Mouse (Mus musculus): ENCODE data around the gene Cacna1f. TPM values are rescaled to one million over a fixed set of nuclear protein-coding genes. Genes with fewer than 3 reads are reported as not detected.

Cacna1f gene
- polyA plus RNA-seq, 1 experiment from 2014 or later: not detected

GRCm38 (mm10) chrX:7610035-7610434 lies 3.2 kb downstream of the Cacna1f start:
- WGBS: 15% methylated on average over 21 of the region's 21 CpGs
- peak overlapping the region; percentile 49 for H3K9ac ChIP-seq (ENCODE audit: low read depth, low read length)
- peak overlapping the region; percentile 69 for H3K4me2 ChIP-seq (ENCODE audit: low read depth, low read length)

GRCm38 (mm10) chrX:7610536-7611258 lies 3.8 kb downstream of the Cacna1f start:
- H3K4me3 ChIP-seq (ENCODE audit: low read length): peak overlapping the region; percentile 44
- WGBS: 18% methylated on average over 26 of the region's 26 CpGs
- no peaks in the 10 kb centered on the region; the same call in 1 of the 2 replicates for H3K4me1 ChIP-seq (ENCODE audit: control insufficient read depth, insufficient read depth, low read length)
- H3K9me3 ChIP-seq (ENCODE audit: control insufficient read depth, low read length): no peaks in the 10 kb centered on the region
- peak overlapping the region; percentile 49 for H3K9ac ChIP-seq (ENCODE audit: low read depth, low read length)
- H3K27ac ChIP-seq (ENCODE audit: low read length): no peak overlapping the region
- ATAC-seq: peak; percentile 23; the same call in 1 of the 2 replicates
- no peaks in the 10 kb centered on the region for H3K36me3 ChIP-seq (ENCODE audit: control insufficient read depth, insufficient read depth, low read length)
- H3K4me2 ChIP-seq (ENCODE audit: low read depth, low read length): peak overlapping the region; percentile 69
- H3K27me3 ChIP-seq (replicated peaks; ENCODE audit: control insufficient read depth, insufficient read depth, low read length): no peaks in the 10 kb centered on the region

More at GRCm38 (mm10) chrX:7610035-7610434, 3.2 kb downstream of the Cacna1f start:
- no peak for ATAC-seq
- Histone ChIP-seq H3K4me3 (ENCODE audit: low read length) (peak overlapping the region; percentile 44), H3K36me3 (ENCODE audit: control insufficient read depth, insufficient read depth, low read length) (no peaks in the 10 kb centered on the region), H3K4me1 (ENCODE audit: control insufficient read depth, insufficient read depth, low read length) (no peaks in the 10 kb centered on the region; the same call in 1 of the 2 replicates), H3K9me3 (ENCODE audit: control insufficient read depth, low read length) (no peaks in the 10 kb centered on the region), H3K27me3 (replicated peaks; ENCODE audit: control insufficient read depth, insufficient read depth, low read length) (no peaks in the 10 kb centered on the region), H3K27ac (ENCODE audit: low read length) (no peak overlapping the region)

- ATAC-seq: no peak
- WGBS: 80% methylated on average over 12 of the region's 12 CpGs
- no peak overlapping the region for H3K4me3 ChIP-seq (ENCODE audit: low read length)
- H3K9ac ChIP-seq (ENCODE audit: low read depth, low read length): no peak overlapping the region
- H3K36me3 ChIP-seq (ENCODE audit: control insufficient read depth, insufficient read depth, low read length): no peaks in the 10 kb centered on the region
- no peaks in the 10 kb centered on the region for H3K9me3 ChIP-seq (ENCODE audit: control insufficient read depth, low read length)
- no peaks in the 10 kb centered on the region for H3K27me3 ChIP-seq (replicated peaks; ENCODE audit: control insufficient read depth, insufficient read depth, low read length)
- H3K4me2 ChIP-seq (ENCODE audit: low read depth, low read length): no peak overlapping the region
- H3K4me1 ChIP-seq (ENCODE audit: control insufficient read depth, insufficient read depth, low read length): no peaks in the 10 kb centered on the region
- H3K27ac ChIP-seq (ENCODE audit: low read length): no peak overlapping the region
Measured at GRCm38 (mm10) chrX:7617889-7618551, 11.1 kb downstream of the Cacna1f start.

- Histone ChIP-seq H3K9ac (ENCODE audit: low read depth, low read length) (no peak overlapping the region), H3K4me2 (ENCODE audit: low read depth, low read length) (no peak overlapping the region), H3K4me3 (ENCODE audit: low read length) (no peak overlapping the region), H3K9me3 (ENCODE audit: control insufficient read depth, low read length) (no peaks in the 10 kb centered on the region), H3K27me3 (replicated peaks; ENCODE audit: control insufficient read depth, insufficient read depth, low read length) (no peaks in the 10 kb centered on the region), H3K36me3 (ENCODE audit: control insufficient read depth, insufficient read depth, low read length) (no peaks in the 10 kb centered on the region), H3K27ac (ENCODE audit: low read length) (no peak overlapping the region), H3K4me1 (ENCODE audit: control insufficient read depth, insufficient read depth, low read length) (no peaks in the 10 kb centered on the region)
- ATAC-seq: no peak
- whole genome bisulfite sequencing: 88% methylated on average over 6 of the region's 6 CpGs
Measured at GRCm38 (mm10) chrX:7632560-7632959, 25.7 kb downstream of the Cacna1f start.

GRCm38 (mm10) chrX:7635101-7635500 lies 28.2 kb downstream of the Cacna1f start:
- Histone ChIP-seq H3K27ac (ENCODE audit: low read length) (no peak overlapping the region), H3K4me2 (ENCODE audit: low read depth, low read length) (no peak overlapping the region), H3K4me3 (ENCODE audit: low read length) (no peak overlapping the region), H3K9me3 (ENCODE audit: control insufficient read depth, low read length) (no peaks in the 10 kb centered on the region), H3K36me3 (ENCODE audit: control insufficient read depth, insufficient read depth, low read length) (no peaks in the 10 kb centered on the region), H3K27me3 (replicated peaks; ENCODE audit: control insufficient read depth, insufficient read depth, low read length) (no peaks in the 10 kb centered on the region; the same call in 1 of the 2 replicates), H3K4me1 (ENCODE audit: control insufficient read depth, insufficient read depth, low read length) (no peaks in the 10 kb centered on the region), H3K9ac (ENCODE audit: low read depth, low read length) (no peak overlapping the region)
- 66% methylated on average over 3 of the region's 3 CpGs for WGBS
- ATAC-seq: no peak

GRCm38 (mm10) chrX:7638401-7639091 lies 31.7 kb downstream of the Cacna1f start, which contains the start of gene Syp:
Gene Syp, plus strand, starts transcription at chrX:7638471.
- H3K27me3 ChIP-seq (replicated peaks; ENCODE audit: control insufficient read depth, insufficient read depth, low read length): no peaks in the 10 kb centered on the region; the same call in 1 of the 2 replicates
- peak within 1 kb of the TSS; percentile 44 for H3K4me2 ChIP-seq (ENCODE audit: low read depth, low read length)
- no peaks in the 10 kb centered on the region for H3K9me3 ChIP-seq (ENCODE audit: control insufficient read depth, low read length)
- ATAC-seq: peak; percentile 90
- H3K4me1 ChIP-seq (ENCODE audit: control insufficient read depth, insufficient read depth, low read length): no peaks in the 10 kb centered on the region
- peak within 1 kb of the TSS; percentile 37 for H3K4me3 ChIP-seq (ENCODE audit: low read length)
- no peak within 1 kb of the TSS for H3K9ac ChIP-seq (ENCODE audit: low read depth, low read length)
- no peaks in the 10 kb centered on the region for H3K36me3 ChIP-seq (ENCODE audit: control insufficient read depth, insufficient read depth, low read length)
- WGBS: 16% methylated on average over 42 of the region's 42 CpGs
- H3K27ac ChIP-seq (ENCODE audit: low read length): no peak within 1 kb of the TSS

GRCm38 (mm10) chrX:7639536-7640325 lies 32.8 kb downstream of the Cacna1f start:
- no peaks in the 10 kb centered on the region for H3K9me3 ChIP-seq (ENCODE audit: control insufficient read depth, low read length)
- no peak overlapping the region for H3K9ac ChIP-seq (ENCODE audit: low read depth, low read length)
- H3K36me3 ChIP-seq (ENCODE audit: control insufficient read depth, insufficient read depth, low read length): no peaks in the 10 kb centered on the region
- H3K27me3 ChIP-seq (replicated peaks; ENCODE audit: control insufficient read depth, insufficient read depth, low read length): no peaks in the 10 kb centered on the region; the same call in 1 of the 2 replicates
- H3K4me1 ChIP-seq (ENCODE audit: control insufficient read depth, insufficient read depth, low read length): no peaks in the 10 kb centered on the region
- ATAC-seq: no peak
- no peak overlapping the region for H3K27ac ChIP-seq (ENCODE audit: low read length)
- no peak overlapping the region for H3K4me2 ChIP-seq (ENCODE audit: low read depth, low read length)
- 24% methylated on average over 13 of the region's 13 CpGs for WGBS
- no peak overlapping the region for H3K4me3 ChIP-seq (ENCODE audit: low read length)

GRCm38 (mm10) chrX:7640785-7641184 lies 33.9 kb downstream of the Cacna1f start:
- Histone ChIP-seq H3K36me3 (ENCODE audit: control insufficient read depth, insufficient read depth, low read length) (no peaks in the 10 kb centered on the region), H3K4me1 (ENCODE audit: control insufficient read depth, insufficient read depth, low read length) (no peaks in the 10 kb centered on the region), H3K9ac (ENCODE audit: low read depth, low read length) (no peak overlapping the region), H3K4me2 (ENCODE audit: low read depth, low read length) (no peak overlapping the region), H3K27me3 (replicated peaks; ENCODE audit: control insufficient read depth, insufficient read depth, low read length) (no peaks in the 10 kb centered on the region; the same call in 1 of the 2 replicates), H3K27ac (ENCODE audit: low read length) (no peak overlapping the region), H3K4me3 (ENCODE audit: low read length) (no peak overlapping the region), H3K9me3 (ENCODE audit: control insufficient read depth, low read length) (no peaks in the 10 kb centered on the region)
- no peak for ATAC-seq
- 35% methylated on average over 12 of the region's 12 CpGs for WGBS

Data from intestine, embryonic 16.5 days (tissue).